15 mouse cellular contexts compared by ENCODE assay signal in genomic region chr16:94586349-94586990, GRCm38 (mm10). TPM values are rescaled to one million over a fixed set of nuclear protein-coding genes. Genes with fewer than 3 reads are reported as not detected.
DNase-seq lines count a peak whose midpoint lies in the region; ATAC-seq and TF ChIP-seq lines count a peak whose summit lies in the region.
"Had no signal": no experiment of that assay in that cellular context is flagged by ENCODE, and none has a peak within 500 bp of the region (broad histone marks: within the 10 kb centered on the region; RNA-seq: fewer than 3 reads in every experiment).

No protein-coding gene starts in this region.

- no peak overlapping the region for H3K27ac ChIP-seq in kidney, postnatal 0 days
- H3K27ac ChIP-seq in kidney, embryonic 15.5 days: no peak overlapping the region
- H3K27ac ChIP-seq in testis, adult 2 months (ENCODE audit: control insufficient read depth, insufficient read depth, low read depth, low read length): no peak overlapping the region
- H3K27ac ChIP-seq in bone marrow, adult 2 months (ENCODE audit: control insufficient read depth, insufficient read depth, low read depth, low read length, poor library complexity): no peak overlapping the region
- H3K27ac ChIP-seq: limb, embryonic 10.5 days; stomach, embryonic 15.5 days had no signal

- peaks cover 42% of the 10 kb centered on the region for H3K4me1 ChIP-seq in kidney, postnatal 0 days (replicated peaks; ENCODE audit: insufficient read depth, low read length)
- peaks cover 76% of the 10 kb centered on the region for H3K4me1 ChIP-seq in kidney, embryonic 15.5 days
- H3K4me1 ChIP-seq in testis, adult 2 months (ENCODE audit: control insufficient read depth, insufficient read depth, low read length): peaks cover 6% of the 10 kb centered on the region
- peaks cover 5% of the 10 kb centered on the region; the same call in 1 of the 2 replicates for H3K4me1 ChIP-seq in bone marrow, adult 2 months (ENCODE audit: control insufficient read depth, insufficient read depth, low read length)

- no peak overlapping the region for H3K9ac ChIP-seq in kidney, postnatal 0 days (ENCODE audit: low read depth, low read length)
- H3K9ac ChIP-seq in kidney, embryonic 15.5 days: no peak overlapping the region
- H3K9ac ChIP-seq: stomach, embryonic 15.5 days had no signal

- DNase-seq in kidney, postnatal 0 days (ENCODE audit: low spot score): no peak
- no peak for DNase-seq in testis, postnatal 10 days (ENCODE audit: low spot score)
- DNase-seq in urinary bladder, postnatal 10 days (ENCODE audit: low spot score): no peak
- DNase-seq: adrenal gland, postnatal 36 days; cerebellum, adult 2 months; embryo, embryonic 11 days; heart, postnatal 10 days; kidney, adult 8-10 months had no signal

- peak; percentile 27; the same call in 1 of the 2 replicates for TF ChIP-seq CTCF in kidney, postnatal 0 days (IDR thresholded peaks at IDR 0.05; ENCODE audit: low read depth)
- TF ChIP-seq CTCF in testis, adult 2 months (IDR thresholded peaks at IDR 0.05; ENCODE audit: control insufficient read depth, insufficient read depth, insufficient replicate concordance, low read depth, low read length): peak; percentile 32; the same call in 1 of the 2 replicates
- TF ChIP-seq CTCF in bone marrow, adult 2 months (IDR thresholded peaks at IDR 0.05; ENCODE audit: control insufficient read depth, insufficient read depth, low read length): peak; percentile 13; the same call in 1 of the 2 replicates

- no peak overlapping the region for H3K4me3 ChIP-seq in kidney, postnatal 0 days (replicated peaks; ENCODE audit: low read depth, low read length)
- H3K4me3 ChIP-seq in kidney, embryonic 15.5 days (replicated peaks): no peak overlapping the region
- H3K4me3 ChIP-seq in testis, adult 2 months (ENCODE audit: control insufficient read depth, low read depth, low read length): no peak overlapping the region
- no peak overlapping the region for H3K4me3 ChIP-seq in bone marrow, adult 2 months (replicated peaks; ENCODE audit: control insufficient read depth, low read depth, low read length)
- H3K4me3 ChIP-seq: limb, embryonic 10.5 days; stomach, embryonic 15.5 days had no signal

- H3K27me3 ChIP-seq in kidney, postnatal 0 days (ENCODE audit: insufficient read depth, low read length): no peaks in the 10 kb centered on the region
- no peaks in the 10 kb centered on the region for H3K27me3 ChIP-seq in kidney, embryonic 15.5 days
- no peaks in the 10 kb centered on the region for H3K27me3 ChIP-seq in testis, adult 2 months (ENCODE audit: control insufficient read depth, insufficient read depth, low read length)
- H3K27me3 ChIP-seq: stomach, embryonic 15.5 days had no signal

- H3K9me3 ChIP-seq in kidney, postnatal 0 days (replicated peaks; ENCODE audit: low read length): no peaks in the 10 kb centered on the region
- H3K9me3 ChIP-seq in kidney, embryonic 15.5 days (replicated peaks): no peaks in the 10 kb centered on the region
- H3K9me3 ChIP-seq: limb, embryonic 10.5 days; stomach, embryonic 15.5 days had no signal

- 55% methylated on average over 7 of the region's 7 CpGs for WGBS in kidney, postnatal 0 days
- 58% methylated on average over 7 of the region's 7 CpGs for WGBS in kidney, embryonic 15.5 days
- WGBS in bone marrow, adult 2 months: 74% methylated on average over 7 of the region's 7 CpGs

- no peak for TF ChIP-seq POLR2A in testis, adult 2 months (IDR thresholded peaks at IDR 0.05; ENCODE audit: control insufficient read depth, low read depth, low read length)
- TF ChIP-seq POLR2A in bone marrow, adult 2 months (IDR thresholded peaks at IDR 0.05; ENCODE audit: borderline replicate concordance, control insufficient read depth, low read depth, low read length): no peak

- no peaks in the 10 kb centered on the region for H3K36me3 ChIP-seq in kidney, postnatal 0 days (ENCODE audit: insufficient read depth, low read length)
- no peaks in the 10 kb centered on the region for H3K36me3 ChIP-seq in kidney, embryonic 15.5 days
- H3K36me3 ChIP-seq in testis, adult 2 months (ENCODE audit: control insufficient read depth, insufficient read depth, low read length): no peaks in the 10 kb centered on the region
- H3K36me3 ChIP-seq: limb, embryonic 10.5 days; stomach, embryonic 15.5 days had no signal

- H3K4me2 ChIP-seq in kidney, postnatal 0 days (ENCODE audit: low read length): no peak overlapping the region
- H3K4me2 ChIP-seq in kidney, embryonic 15.5 days: no peak overlapping the region
- H3K4me2 ChIP-seq: stomach, embryonic 15.5 days had no signal

- no peak for ATAC-seq in kidney, postnatal 0 days (replicated peaks; ENCODE audit: low FRiP score, low read depth)
- no peak for ATAC-seq in kidney, embryonic 15.5 days (replicated peaks; ENCODE audit: low FRiP score)
- ATAC-seq in granulocyte monocyte progenitor cell, adult 5-6 weeks (replicated peaks; ENCODE audit: poor library complexity, severe bottlenecking): no peak
- ATAC-seq: midbrain, embryonic 16.5 days had no signal

RNA-seq across cellular contexts. Expression of gene Dyrk1a, which starts 16.7 kb away (rescaled TPM):
- polyA plus RNA-seq in kidney, postnatal 0 days (2015; fragmentation: Nextera tagmentation; extraction: Ambion mirVana): 8.5 and 8.6 TPM in 2 replicates
- 8.7 and 9.7 TPM in 2 replicates for polyA plus RNA-seq in kidney, embryonic 15.5 days (2015; fragmentation: Nextera tagmentation; extraction: Ambion mirVana)
- polyA plus RNA-seq in testis, adult 2 months (2012; rRNA removed): 14.0 and 15.0 TPM in 2 replicates
- 15.7 and 21.2 TPM in 2 replicates for polyA plus RNA-seq in bone marrow, adult 2 months (2011; ENCODE audit: insufficient read depth, insufficient read length, low replicate concordance, missing spikeins)
- 35.6 and 60.1 TPM in 2 replicates for total RNA-seq in granulocyte monocyte progenitor cell, adult 5-6 weeks (2014; fragmentation: Nextera tagmentation)
- 61.1 and 64.9 TPM in 2 replicates for total RNA-seq in granulocyte monocyte progenitor cell, adult 5-6 weeks (2017)

RNA-seq across cellular contexts. Expression of gene Vps26c, which starts 59.8 kb away (rescaled TPM):
- 42.3 and 48.9 TPM in 2 replicates for polyA plus RNA-seq in kidney, postnatal 0 days (2015; fragmentation: Nextera tagmentation; extraction: Ambion mirVana)
- 56.4 and 59.3 TPM in 2 replicates for polyA plus RNA-seq in kidney, embryonic 15.5 days (2015; fragmentation: Nextera tagmentation; extraction: Ambion mirVana)
- polyA plus RNA-seq in testis, adult 2 months (2012; rRNA removed): 14.2 and 16.7 TPM in 2 replicates
- 11.4 and 11.6 TPM in 2 replicates for polyA plus RNA-seq in bone marrow, adult 2 months (2011; ENCODE audit: insufficient read depth, insufficient read length, low replicate concordance, missing spikeins)
- total RNA-seq in granulocyte monocyte progenitor cell, adult 5-6 weeks (2014; fragmentation: Nextera tagmentation): 19.9 and 25.3 TPM in 2 replicates
- total RNA-seq in granulocyte monocyte progenitor cell, adult 5-6 weeks (2017): 27.4 and 32.7 TPM in 2 replicates
